Mouse (Mus musculus): ENCODE results near the gene 1700023F06Rik.

Gene 1700023F06Rik

DNA sequence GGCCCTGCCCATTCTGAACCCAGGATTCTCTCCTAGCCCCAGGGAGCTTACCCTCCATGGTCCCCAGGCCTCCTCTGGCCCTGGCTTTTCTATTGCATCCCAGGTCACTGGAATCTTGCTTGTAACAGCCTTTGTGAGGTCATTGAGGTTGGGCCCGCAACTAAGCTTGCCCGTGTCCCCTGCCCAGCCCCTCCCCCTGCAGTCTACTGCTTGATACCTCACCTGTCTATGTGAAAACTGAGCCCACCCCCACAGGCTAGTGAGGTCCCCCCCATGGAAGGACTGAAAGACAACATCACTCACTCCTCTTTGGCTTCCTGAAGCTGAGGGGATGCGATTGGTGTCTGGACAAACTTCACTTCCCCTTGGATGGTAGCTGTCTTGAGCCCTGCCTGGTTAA, at the start of gene 1700023F06Rik:
1700023F06Rik (minus strand) TSS at position 101 of the 400 bp plus-strand sequence.
- CTCF ChIA-PET = no interaction called here

DNA sequence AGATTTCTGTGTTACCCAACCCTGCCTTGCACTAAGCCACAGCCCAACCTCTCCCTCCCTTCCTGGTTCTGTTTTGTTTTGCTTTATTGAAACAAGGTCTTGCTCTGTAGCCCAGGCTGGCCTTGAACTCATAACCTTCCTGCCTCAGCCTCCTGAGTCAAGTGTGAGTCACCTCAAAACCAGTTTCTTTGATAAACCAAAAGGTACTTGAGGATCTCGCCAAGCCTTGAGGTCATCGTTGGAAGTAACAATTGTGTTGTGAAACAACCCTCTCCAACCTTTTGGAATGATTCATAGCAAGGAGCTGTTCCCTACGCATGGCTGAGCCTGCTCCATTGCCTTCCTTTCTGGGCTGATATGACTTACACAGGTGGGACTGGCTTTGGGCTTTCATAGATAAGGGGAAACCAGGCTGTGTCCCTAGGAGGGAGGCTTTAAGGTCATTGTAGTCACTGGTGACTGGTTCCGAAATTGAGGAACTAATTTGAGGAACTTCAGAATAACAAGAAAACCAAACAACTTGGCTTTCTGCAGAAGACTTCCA, 49.7 kb upstream of the 1700023F06Rik start:
- CTCF ChIA-PET = no interaction called here

DNA sequence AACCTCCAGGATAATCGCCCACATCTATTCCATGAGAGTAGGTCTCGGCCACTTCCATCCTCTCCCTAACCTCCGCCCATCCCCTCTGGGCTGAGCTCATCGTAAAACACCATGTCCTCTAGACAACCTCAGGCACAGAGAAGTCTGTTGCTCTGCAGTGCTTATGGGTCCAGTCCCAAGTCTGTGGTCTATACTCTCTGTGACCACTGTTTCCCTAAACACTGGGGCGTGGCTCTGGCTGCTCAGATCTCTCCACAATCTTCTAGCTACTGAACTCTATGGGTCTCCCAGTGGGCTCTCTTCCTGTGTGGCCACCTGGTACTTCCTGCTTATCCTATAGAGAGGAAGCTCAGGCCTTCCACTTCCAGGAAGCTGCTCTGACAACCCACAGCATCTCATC, 45.2 kb upstream of the 1700023F06Rik start:
- CTCF ChIA-PET = interaction anchor here (0.5 to 0.6 kb wide), 2 partner anchors 11 to 66 kb away, joined by 3 to 11 read pairs; no protein-coding TSS in a partner anchor

DNA sequence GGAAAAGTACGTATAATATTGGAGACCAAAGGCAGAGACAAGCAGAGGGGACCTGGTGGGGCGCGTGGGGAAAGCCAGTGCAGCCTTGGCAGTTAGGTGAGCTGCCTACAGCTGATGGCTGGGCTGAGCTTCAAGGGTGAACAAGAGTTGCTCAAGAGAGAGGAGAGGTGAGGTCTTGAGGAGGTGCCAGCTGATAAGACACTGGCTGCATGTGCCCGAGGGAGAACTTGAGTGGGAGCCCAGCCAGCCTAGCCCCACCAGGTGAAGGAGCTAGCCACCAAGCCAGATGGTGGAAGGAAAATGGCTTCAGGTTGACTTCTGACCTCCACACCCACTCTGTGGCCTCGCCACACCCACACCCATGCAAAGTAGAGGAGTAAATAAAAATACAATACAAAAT, 44.0 kb upstream of the 1700023F06Rik start:
- CTCF ChIA-PET = no interaction called here

DNA sequence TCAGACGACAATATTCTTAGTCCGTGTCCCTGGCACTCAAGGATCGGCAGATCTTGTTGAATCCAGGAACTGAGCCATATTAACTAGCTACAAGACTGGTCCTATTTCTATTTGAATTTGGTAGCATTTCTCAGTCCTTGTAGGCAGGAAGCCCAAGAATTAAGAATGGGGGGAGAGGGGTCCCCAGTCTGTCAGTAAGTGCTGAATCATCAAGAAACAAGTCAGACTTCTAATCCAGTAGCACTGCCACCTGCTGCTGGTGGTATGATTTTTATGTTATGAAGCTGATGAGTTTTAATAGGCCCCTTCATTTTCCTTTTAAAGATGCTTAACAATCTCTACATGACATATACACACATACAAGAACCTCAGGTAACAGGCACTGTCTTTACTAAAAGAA, 42.0 kb upstream of the 1700023F06Rik start:
- CTCF ChIA-PET = no interaction called here

DNA sequence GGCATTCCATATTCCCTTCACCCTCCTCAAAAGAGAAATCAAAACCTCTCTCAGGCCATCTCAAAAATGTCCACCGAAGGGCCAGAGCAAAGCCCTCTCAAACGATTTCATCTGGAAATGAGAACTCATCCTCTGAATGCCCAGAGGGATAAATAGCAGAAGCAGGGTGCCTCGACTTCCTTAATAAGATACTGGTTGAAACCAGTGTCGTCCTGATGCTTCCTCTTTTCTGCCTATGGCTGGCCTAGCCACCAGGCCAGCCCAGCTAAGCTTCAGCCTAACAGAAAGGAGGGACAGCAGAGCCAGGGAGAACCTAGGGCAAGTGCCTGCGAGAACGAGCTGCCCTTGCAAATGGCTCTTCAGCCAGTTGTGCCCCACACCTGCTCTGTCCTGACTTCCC, 41.2 kb upstream of the 1700023F06Rik start:
- CTCF ChIA-PET = interaction anchor here (1.0 kb wide), 1 partner anchor 15 kb away, joined by 3 read pairs; no protein-coding TSS in a partner anchor

DNA sequence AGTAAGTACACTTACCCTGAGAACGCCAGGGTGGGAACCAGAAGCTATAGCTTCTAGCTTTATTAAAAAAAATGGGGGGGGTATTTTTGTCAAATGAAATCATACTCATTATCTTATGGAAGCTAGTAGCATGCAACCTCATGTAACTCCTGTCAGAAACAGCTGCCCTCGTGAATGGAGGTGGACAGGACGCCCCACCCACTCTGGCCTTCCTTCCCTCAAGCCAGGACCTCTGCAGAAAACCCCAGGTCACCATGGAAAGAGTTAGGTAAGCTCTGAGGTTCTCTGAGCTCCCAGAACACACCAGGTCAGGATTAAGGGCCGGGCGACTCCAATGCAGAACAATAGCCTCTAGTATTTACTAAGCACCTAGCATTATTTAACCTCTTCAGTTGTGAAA, 40.5 kb upstream of the 1700023F06Rik start:
- CTCF ChIA-PET = interaction anchor here (1.0 kb wide), 1 partner anchor 16 kb away, joined by 3 read pairs; no protein-coding TSS in a partner anchor

DNA sequence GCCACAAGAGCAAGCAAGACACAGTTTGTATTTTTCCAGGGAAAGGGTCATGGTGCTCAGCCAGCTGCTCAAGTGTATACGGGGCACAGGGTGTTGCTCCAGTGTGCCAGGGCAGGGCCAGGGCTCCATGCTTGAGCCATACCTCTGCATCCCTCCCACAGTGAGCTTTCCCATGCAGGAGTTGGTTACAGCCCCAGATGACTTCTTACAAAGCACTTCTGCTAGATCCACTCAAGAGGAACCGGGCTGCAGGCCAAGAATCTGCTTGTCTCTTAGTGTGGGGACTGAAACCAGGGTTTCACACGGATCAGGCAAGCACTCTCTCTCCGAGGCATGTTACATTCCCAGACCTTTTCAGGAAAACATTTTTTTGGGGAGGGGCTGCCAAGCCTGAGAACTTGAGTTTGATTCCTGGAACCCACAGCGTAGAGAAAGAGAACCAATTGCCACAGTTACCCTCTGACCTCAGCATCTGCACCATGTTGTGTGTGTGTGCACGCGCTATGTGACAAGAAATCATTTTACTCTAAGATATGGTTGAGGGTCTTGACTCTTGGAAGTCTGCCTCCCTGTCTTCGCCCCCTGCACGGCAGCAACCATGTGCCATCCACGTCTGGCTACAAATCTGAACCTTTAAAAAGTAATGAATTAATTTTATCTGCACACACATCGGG, 39.3 kb upstream of the 1700023F06Rik start:
- CTCF ChIA-PET = interaction anchor here (0.7 kb wide), 1 partner anchor 11 kb away, joined by 4 read pairs; no protein-coding TSS in a partner anchor

DNA sequence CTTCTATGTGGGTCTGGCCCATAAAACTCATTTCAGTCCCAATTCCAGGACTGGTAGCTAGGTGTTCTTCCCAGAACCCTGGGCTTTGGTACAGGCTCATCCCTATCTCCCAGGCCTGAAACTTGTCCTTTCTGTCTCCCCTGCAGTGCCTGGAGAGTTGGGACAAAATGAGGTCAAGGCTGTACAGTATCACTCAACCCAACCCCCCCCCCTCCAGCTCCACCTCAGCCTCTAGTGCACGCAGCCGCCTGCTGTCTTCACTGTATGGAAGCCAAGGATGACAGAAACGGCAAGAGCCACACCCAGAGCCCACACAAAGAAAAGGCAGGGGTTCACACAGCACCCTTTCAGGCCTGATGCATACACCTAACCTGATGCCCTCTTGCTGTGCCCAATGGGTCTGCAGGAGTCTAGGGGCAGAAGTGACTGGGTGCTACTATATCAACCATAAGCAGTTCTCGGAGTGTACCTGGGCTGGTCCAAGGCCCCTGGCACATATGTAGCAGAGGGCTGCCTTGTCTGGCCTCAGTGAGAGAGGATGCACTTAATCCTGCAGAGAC, 38.5 kb upstream of the 1700023F06Rik start:
- CTCF ChIA-PET = interaction anchor here (0.5 to 0.7 kb wide), 5 partner anchors 10 to 118 kb away, joined by 3 to 4 read pairs (median 4); no protein-coding TSS in a partner anchor

DNA sequence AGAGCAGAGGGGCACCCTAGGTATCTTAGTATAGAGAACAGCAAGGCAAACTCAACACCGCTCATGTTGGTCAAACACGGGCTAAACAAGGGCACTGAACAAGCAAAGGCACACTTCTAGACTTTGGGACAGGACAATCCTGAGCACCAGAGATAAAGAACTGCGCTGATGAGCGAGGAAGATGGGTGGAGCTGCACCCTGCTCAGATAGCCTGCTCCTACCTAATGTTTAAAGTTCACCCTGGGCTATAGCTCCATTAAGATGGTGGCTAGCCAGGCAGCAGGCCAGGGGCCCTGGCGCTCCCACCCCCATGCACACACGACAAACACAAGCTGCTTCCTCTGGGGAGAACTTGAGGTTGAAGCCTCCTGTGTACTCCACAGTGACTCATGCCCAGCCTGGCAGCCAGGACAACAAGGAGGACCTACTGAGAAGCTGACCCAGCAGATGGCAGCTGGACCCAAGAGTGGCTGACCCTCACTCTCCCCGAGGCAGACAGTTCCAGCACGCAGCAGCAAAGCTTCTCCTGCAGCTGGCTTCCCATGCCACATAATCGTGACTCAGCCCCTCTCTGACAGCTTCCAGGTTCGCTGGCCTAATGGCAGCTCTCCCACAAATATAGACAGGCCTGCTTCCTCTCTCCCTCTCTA, 37.8 kb upstream of the 1700023F06Rik start:
- CTCF ChIA-PET = interaction anchor here (0.5 to 0.7 kb wide), 3 partner anchors 62 to 118 kb away, joined by 3 to 4 read pairs (median 3); no protein-coding TSS in a partner anchor

DNA sequence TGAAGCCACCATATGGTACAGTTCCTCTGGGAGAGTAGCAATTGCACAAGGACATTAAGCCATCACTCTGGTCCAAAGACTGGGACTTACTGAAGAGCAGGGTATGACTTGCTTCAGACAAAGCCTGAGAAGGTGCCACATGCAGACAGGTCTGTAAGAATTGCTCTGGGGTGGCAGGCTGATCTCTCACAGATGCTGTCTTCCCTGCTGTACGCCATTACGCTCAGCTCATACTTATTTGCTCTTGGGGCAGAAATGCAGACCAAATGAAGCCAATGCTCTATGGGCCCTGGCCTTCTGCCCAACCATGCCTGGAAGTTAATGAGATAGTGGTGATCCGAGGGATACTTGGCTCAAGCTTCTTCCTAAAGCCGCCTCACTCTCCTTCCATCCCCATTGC, 36.5 kb upstream of the 1700023F06Rik start:
- CTCF ChIA-PET = interaction anchor here (0.8 kb wide), 1 partner anchor 17 kb away, joined by 4 read pairs; no protein-coding TSS in a partner anchor

DNA sequence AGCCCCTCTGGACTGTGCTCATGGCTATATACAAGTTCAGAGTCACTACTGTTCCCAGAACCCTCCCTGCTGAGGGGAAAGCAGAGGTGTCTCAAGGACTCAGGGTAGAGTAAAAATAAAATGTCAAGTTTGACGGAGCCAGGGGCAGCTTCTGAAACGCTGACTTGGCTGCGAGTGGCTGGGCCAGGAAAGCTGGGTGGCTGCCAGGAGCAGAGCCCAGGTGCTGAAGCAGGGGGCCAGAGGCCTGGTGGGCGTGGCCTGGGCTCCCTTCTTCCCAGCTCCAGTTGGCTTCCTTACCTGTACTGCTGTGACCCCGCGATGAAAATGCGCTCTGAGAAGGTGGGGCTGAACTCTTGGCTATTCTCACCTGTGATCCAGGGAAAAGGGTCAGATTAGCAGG, 32.4 kb upstream of the 1700023F06Rik start:
- CTCF ChIA-PET = interaction anchor here (0.5 to 0.7 kb wide), 2 partner anchors 14 to 239 kb away, joined by 4 to 9 read pairs; no protein-coding TSS in a partner anchor

DNA sequence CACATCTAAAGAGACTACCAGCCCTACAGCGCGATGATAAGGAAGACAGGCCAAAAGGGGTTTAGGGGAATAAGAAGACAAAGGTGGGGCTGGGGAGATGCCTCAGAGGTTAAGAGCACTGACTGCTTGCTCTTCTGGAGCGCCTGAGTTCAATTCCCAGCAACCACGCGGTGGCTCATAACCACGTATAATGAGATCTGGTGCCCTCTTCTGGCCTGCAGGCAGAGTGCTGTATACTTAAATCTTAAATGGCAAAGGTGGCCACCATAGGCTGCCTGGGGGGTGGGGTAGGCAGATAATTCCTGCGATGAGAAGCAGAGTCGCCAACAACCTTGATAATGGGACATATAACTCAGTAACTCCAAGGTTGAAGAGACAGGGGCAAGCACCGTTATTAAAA, 29.4 kb upstream of the 1700023F06Rik start:
- CTCF ChIA-PET = no interaction called here

DNA sequence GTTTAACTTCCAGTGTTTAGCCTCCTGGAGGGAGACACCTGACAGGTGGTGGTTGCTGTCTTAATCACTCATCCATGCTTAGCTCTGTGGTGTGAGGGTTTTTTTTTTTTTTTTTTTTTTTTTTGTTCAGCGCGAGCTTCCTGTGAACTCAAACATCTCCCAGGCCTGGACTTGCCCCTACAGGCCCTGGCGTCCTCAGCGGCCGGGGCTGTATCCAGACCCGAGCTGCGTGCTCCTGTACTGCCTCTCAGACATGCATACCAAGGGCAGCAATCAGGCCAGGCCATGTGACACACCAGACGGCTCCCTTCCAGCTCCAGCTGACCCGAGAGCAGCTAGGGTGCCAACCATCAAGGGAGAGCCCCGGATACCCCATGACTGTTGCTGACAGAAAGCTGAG, 28.5 kb upstream of the 1700023F06Rik start:
- CTCF ChIA-PET = interaction anchor here (0.6 kb wide), 2 partner anchors 10 to 865 kb away, joined by 4 read pairs; no protein-coding TSS in a partner anchor

DNA sequence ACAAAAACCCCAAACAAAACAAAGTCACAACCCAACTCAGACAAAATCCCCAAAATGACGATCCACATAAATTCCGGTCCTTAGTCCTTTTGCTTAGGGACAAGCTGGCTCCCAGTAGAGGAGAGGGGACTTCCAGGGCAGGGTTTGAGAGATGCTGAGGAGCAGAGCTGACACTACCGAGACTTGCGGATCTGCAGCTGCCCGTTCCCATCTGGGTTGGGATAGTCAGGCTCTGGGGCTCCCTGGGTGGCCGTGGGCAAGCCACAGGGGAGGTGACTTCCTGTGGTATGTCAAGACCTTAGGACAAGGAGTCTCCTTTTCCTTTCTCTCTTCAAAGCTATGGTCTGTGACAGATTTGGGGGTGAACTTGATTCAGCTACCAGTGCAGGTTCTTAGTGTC, 28.1 kb upstream of the 1700023F06Rik start:
- CTCF ChIA-PET = interaction anchor here (0.6 kb wide), 2 partner anchors 11 to 866 kb away, joined by 4 read pairs; no protein-coding TSS in a partner anchor

DNA sequence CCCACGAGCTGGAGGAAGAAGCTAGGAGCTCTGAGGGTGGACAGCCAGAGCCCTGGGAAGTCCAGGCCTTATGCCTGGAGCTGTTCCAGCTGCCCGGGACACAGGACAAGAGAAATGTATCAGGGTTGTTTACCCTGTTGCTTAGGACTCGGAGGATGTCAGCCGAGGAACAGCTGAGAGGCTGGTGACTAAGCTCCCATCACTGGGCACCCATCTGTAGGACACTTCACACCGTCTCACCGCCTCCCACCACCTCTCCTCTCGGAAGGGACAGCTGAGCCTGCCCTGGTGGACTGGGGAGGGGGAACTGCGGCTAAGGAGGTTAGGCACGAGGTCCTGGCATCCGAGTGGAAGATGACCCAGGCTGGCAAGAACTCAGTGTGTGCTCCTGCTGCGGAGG, 27.3 kb upstream of the 1700023F06Rik start:
- CTCF ChIA-PET = no interaction called here

DNA sequence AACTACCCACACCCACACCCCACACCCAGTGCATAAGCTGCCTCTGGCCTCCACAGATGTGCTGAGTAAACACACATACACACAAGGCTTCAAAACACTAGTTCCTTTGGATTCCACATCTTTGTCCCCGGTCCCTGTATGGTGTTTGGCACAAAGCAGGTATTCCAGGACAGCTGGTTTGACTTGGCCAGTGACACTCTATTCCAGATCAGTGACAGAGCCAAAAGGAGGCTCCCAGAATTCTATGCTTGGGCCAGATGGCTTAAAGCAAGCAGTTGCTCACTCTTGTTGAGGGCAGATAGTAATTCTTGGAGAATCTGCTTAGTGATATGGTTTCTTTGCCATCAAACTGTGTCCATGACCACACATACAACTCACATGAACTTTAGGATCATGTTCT, 26.1 kb upstream of the 1700023F06Rik start:
- CTCF ChIA-PET = interaction anchor here (2.5 kb wide), 1 partner anchor 38 kb away, joined by 15 read pairs; no protein-coding TSS in a partner anchor

DNA sequence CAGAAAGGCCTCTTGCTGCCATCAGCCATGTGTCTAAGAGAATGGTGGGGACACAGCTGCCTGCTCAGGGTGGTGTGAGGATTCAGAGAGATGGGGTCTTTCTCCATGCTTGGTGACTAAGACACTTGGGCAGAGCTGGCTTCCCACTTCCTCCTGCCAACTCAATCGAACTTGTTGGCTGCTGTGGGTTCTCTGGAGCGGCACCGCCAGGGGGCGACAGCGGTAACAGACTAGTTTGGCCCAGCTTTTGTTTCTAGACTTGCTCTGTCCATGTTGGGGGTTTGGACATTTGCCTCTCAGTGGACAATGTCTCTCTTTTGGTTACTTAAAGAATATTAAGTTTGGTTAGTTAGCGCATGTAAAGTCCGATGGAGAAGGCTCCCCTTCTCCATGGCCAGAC, 24.6 kb upstream of the 1700023F06Rik start:
- CTCF ChIA-PET = interaction anchor here (1.0 to 2.5 kb wide), 3 partner anchors 14 to 93 kb away, joined by 3 to 15 read pairs (median 3); no protein-coding TSS in a partner anchor

DNA sequence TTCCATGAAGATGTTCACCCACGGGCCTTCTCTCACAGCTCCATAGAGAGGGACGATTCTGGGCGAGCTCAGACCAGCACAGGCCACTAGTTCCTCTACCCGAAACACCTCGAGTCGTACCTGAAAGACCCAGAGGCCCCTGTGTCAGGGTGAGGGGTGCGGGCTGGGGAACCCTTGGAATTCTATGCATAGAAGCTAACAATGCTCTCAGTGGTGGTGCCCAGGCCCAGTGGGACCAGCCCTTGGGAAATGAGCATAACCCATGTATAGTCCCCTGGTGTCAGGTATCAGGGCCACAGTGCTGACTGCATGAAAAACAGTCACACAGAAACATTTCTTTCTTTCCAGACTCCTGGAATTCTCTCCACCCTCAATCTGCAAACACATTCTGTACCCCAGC, 23.0 kb upstream of the 1700023F06Rik start:
- CTCF ChIA-PET = no interaction called here

DNA sequence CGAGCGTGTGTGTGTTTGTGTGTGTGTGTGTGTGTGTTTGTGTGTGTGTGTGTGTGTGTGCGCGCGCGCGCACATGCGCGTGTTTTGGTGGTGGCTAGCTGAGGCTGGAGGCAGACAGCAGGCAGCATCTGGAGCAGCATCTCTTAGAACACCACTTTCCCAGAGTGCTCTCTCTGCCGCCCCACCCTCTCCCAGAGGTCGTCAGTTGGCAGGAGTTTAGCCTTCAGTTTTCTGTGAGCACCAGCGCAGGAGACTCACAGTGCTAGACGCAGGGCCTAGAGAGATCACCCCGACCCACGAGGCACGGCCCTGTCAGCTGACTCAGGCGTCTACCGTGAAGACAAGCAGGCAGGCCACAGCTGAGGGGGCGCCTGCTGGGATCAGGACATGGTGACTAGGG, 22.3 kb upstream of the 1700023F06Rik start:
- CTCF ChIA-PET = no interaction called here

DNA sequence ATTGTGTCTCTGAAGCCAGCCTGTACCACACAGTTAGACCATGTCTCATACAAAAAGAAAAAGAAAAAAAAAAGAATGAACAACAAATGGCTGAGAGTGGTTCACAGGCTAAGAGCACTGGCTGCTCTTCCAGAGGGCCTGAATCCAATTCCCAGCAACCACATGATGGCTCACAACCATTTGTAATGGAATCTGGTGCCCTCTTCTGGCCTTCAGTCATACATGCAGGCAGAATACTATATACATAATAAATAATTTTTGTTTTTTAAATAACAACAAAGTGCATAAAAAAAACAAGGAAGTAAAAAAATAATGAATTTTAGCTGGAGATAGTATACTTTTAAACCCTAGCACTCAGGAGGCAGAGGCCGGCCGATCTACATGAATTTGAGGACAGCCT, 21.2 kb upstream of the 1700023F06Rik start:
- CTCF ChIA-PET = no interaction called here

DNA sequence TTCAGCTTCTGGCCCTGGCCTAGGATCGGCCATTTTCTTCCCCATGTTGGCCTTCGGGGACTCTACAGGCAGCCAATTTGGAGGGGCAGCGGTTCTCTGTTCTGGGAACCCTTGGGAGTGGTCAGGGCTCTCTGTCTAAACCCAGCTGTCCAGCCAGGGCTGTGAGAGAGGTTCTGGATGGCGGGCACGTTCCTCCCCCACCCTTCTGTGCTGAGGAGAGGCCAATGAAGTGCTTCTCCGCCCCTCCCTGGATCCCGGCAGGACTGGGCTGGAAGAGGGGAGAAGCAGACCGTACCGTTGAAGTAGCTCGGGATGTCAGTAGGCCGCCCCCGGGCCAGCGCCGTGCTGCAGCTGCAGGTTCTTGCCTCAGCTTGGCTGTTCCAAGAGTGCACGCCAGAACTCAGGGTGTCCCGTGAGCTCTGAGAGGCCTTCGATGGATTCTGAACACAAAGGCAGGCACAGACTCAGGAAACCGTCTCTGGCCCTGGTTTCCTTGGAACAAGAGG, 15.6 kb upstream of the 1700023F06Rik start:
- CTCF ChIA-PET = no interaction called here

Measured in spleen, embryonic (tissue).